Mouse (Mus musculus) cerebellum, adult 2 months (tissue): ENCODE results near the gene Entpd3.

Experiments
- CTCF ChIP-seq: fragments of 200-500 bp; IDR thresholded peaks from 2 replicates; pipeline ENCODE4 v1.5.1; 2011; ENCODE audit warnings: low read depth, mild to moderate bottlenecking, control low read depth, low read length, moderate library complexity, borderline replicate concordance; ENCODE audit not compliant: insufficient read depth
- POLR2A ChIP-seq: fragments of 200-500 bp; IDR thresholded peaks from 2 replicates; pipeline ENCODE4 v1.6.1; 2011; ENCODE audit warnings: low read length, control low read depth, borderline replicate concordance; ENCODE audit not compliant: insufficient read depth

DNA sequence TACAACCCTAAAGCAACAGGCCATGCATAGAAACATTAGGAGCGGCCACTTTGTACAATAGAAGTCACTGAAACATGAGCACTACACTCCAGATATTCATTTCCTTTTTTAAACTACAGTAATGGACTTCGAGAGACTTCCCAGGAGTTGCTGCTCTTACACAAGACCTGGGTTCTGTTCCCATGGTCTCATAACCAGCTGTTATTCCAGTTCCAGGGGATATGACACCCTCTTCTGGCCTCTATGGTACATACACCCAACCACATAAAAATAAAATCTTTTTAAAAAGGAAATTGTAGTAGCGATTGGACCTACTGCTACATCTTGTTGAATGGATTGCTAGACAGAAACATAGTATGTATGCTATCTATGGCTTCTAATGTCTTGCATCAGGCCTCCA, 48.1 kb upstream of the Entpd3 start:
- no peak for TF ChIP-seq CTCF
- no peak for TF ChIP-seq POLR2A
